Comparison of ENCODE assay signal across 11 mouse cellular contexts in genomic region chr5:110628156-110628555, GRCm38 (mm10). TPM values are rescaled to one million over a fixed set of nuclear protein-coding genes. Genes with fewer than 3 reads are reported as not detected.
A peak's percentile ranks its signal among the peaks of the same experiment; 100 is the strongest.
DNase-seq lines count a peak whose midpoint lies in the region; ATAC-seq lines count a peak whose summit lies in the region.
"Had no signal": no experiment of that assay in that cellular context is flagged by ENCODE, and none has a peak within 500 bp of the region (broad histone marks: within the 10 kb centered on the region; RNA-seq: fewer than 3 reads in every experiment).

No protein-coding gene starts in this region.

- H3K4me1 ChIP-seq in kidney, embryonic 16.5 days (ENCODE audit: insufficient read depth, low read length) = 0 out of 2 replicates have a peak, but pooled peaks cover 5% of the 10 kb centered on the region
- H3K4me1 ChIP-seq in embryonic facial prominence, embryonic 15.5 days = peaks cover 5% of the 10 kb centered on the region; the same call in 1 of the 2 replicates
- no peaks in the 10 kb centered on the region for H3K4me1 ChIP-seq in midbrain, embryonic 16.5 days (ENCODE audit: control insufficient read depth, insufficient read depth, low read length)
- no peaks in the 10 kb centered on the region for H3K4me1 ChIP-seq in intestine, embryonic 15.5 days (replicated peaks)

- 0 out of 2 replicates have a peak, but pooled peaks cover 3% of the 10 kb centered on the region for H3K27me3 ChIP-seq in kidney, embryonic 16.5 days (ENCODE audit: insufficient read depth, low read length)
- H3K27me3 ChIP-seq in embryonic facial prominence, embryonic 15.5 days = 0 out of 2 replicates have a peak, but pooled peaks cover 3% of the 10 kb centered on the region
- no peaks in the 10 kb centered on the region for H3K27me3 ChIP-seq in midbrain, embryonic 16.5 days (ENCODE audit: control insufficient read depth, insufficient read depth, low read depth, low read length)
- peaks cover 7% of the 10 kb centered on the region; the same call in 1 of the 2 replicates for H3K27me3 ChIP-seq in intestine, embryonic 15.5 days (replicated peaks)

- H3K4me2 ChIP-seq in kidney, embryonic 16.5 days (replicated peaks; ENCODE audit: low read depth, low read length) = peak overlapping the region; percentile 26
- H3K4me2 ChIP-seq in embryonic facial prominence, embryonic 15.5 days (replicated peaks) = peak overlapping the region; percentile 22
- no peak overlapping the region for H3K4me2 ChIP-seq in midbrain, embryonic 16.5 days (ENCODE audit: low read length)
- H3K4me2 ChIP-seq in intestine, embryonic 15.5 days (replicated peaks) = no peak overlapping the region

- no peak for ATAC-seq in kidney, embryonic 16.5 days (ENCODE audit: low FRiP score, low TSS enrichment)
- no peak for ATAC-seq in embryonic facial prominence, embryonic 15.5 days (ENCODE audit: insufficient number of reproducible peaks, low FRiP score, low TSS enrichment, low read depth)
- no peak for ATAC-seq in midbrain, embryonic 16.5 days
- no peak for ATAC-seq in intestine, embryonic 15.5 days
- ATAC-seq: Patski had no signal

- H3K9ac ChIP-seq in kidney, embryonic 16.5 days (replicated peaks; ENCODE audit: low read length) = no peak overlapping the region
- no peak overlapping the region for H3K9ac ChIP-seq in embryonic facial prominence, embryonic 15.5 days
- H3K9ac ChIP-seq in midbrain, embryonic 16.5 days (ENCODE audit: low read depth, low read length) = peak overlapping the region; percentile 20; the same call in 1 of the 2 replicates
- no peak overlapping the region for H3K9ac ChIP-seq in intestine, embryonic 15.5 days

- no peaks in the 10 kb centered on the region for H3K36me3 ChIP-seq in kidney, embryonic 16.5 days (ENCODE audit: insufficient read depth, low read length)
- H3K36me3 ChIP-seq in embryonic facial prominence, embryonic 15.5 days = no peaks in the 10 kb centered on the region
- no peaks in the 10 kb centered on the region for H3K36me3 ChIP-seq in midbrain, embryonic 16.5 days (ENCODE audit: control insufficient read depth, insufficient read depth, low read length)
- H3K36me3 ChIP-seq in intestine, embryonic 15.5 days = no peaks in the 10 kb centered on the region

- peak; percentile 33 to 53 for DNase-seq in cerebellum, adult 18-20 months
- DNase-seq in cerebellum, adult 11 months = no peak
- DNase-seq in kidney, postnatal 14 days = no peak
- DNase-seq in spleen, postnatal 10 days (ENCODE audit: low spot score in 2 of 2) = no peak
- DNase-seq: heart, postnatal 14 days had no signal

- H3K4me3 ChIP-seq in kidney, embryonic 16.5 days (ENCODE audit: low read length) = 0 out of 2 replicates have a peak overlapping the region, but pooled peaks have one; percentile 2
- no peak overlapping the region for H3K4me3 ChIP-seq in embryonic facial prominence, embryonic 15.5 days (replicated peaks)
- H3K4me3 ChIP-seq in midbrain, embryonic 16.5 days (ENCODE audit: low read depth, low read length) = no peak overlapping the region
- no peak overlapping the region for H3K4me3 ChIP-seq in intestine, embryonic 15.5 days (replicated peaks)
- H3K4me3 ChIP-seq: erythroblast, embryonic 14.5 days had no signal

- H3K9me3 ChIP-seq in kidney, embryonic 16.5 days (ENCODE audit: low read length) = no peaks in the 10 kb centered on the region
- no peaks in the 10 kb centered on the region for H3K9me3 ChIP-seq in embryonic facial prominence, embryonic 15.5 days (replicated peaks)
- H3K9me3 ChIP-seq in midbrain, embryonic 16.5 days (replicated peaks; ENCODE audit: control insufficient read depth, low read length, poor library complexity, severe bottlenecking) = no peaks in the 10 kb centered on the region
- no peaks in the 10 kb centered on the region for H3K9me3 ChIP-seq in intestine, embryonic 15.5 days

- H3K27ac ChIP-seq in kidney, embryonic 16.5 days (ENCODE audit: low read length) = no peak overlapping the region
- no peak overlapping the region for H3K27ac ChIP-seq in embryonic facial prominence, embryonic 15.5 days (replicated peaks)
- H3K27ac ChIP-seq in midbrain, embryonic 16.5 days (ENCODE audit: low read length) = no peak overlapping the region
- H3K27ac ChIP-seq in intestine, embryonic 15.5 days = no peak overlapping the region

- 14% methylated on average over 19 of the region's 19 CpGs for WGBS in kidney, embryonic 16.5 days
- 26% methylated on average over 19 of the region's 19 CpGs for WGBS in embryonic facial prominence, embryonic 15.5 days
- WGBS in midbrain, embryonic 16.5 days = 22% methylated on average over 18 of the region's 19 CpGs
- WGBS in intestine, embryonic 15.5 days = 18% methylated on average over 19 of the region's 19 CpGs

RNA-seq across cellular contexts. Expression of gene Noc4l, which starts 25.1 kb away (rescaled TPM):
- polyA plus RNA-seq in kidney, embryonic 16.5 days (2015; fragmentation: Nextera tagmentation; extraction: Ambion mirVana) = 58.9 and 65.0 TPM in 2 replicates
- 44.0 and 48.4 TPM in 2 replicates for polyA plus RNA-seq in embryonic facial prominence, embryonic 15.5 days (2015; fragmentation: Nextera tagmentation; extraction: Ambion mirVana)
- polyA plus RNA-seq in midbrain, embryonic 16.5 days (2015; fragmentation: Nextera tagmentation; extraction: Ambion mirVana) = 46.0 and 47.6 TPM in 2 replicates
- polyA plus RNA-seq in intestine, embryonic 15.5 days (2015; fragmentation: Nextera tagmentation; extraction: Ambion mirVana) = 57.0 and 57.3 TPM in 2 replicates

RNA-seq across cellular contexts. Expression of gene Ddx51, which starts 25.1 kb away (rescaled TPM):
- 19.8 and 28.2 TPM in 2 replicates for polyA plus RNA-seq in kidney, embryonic 16.5 days (2015; fragmentation: Nextera tagmentation; extraction: Ambion mirVana)
- polyA plus RNA-seq in embryonic facial prominence, embryonic 15.5 days (2015; fragmentation: Nextera tagmentation; extraction: Ambion mirVana) = 24.6 and 25.6 TPM in 2 replicates
- polyA plus RNA-seq in midbrain, embryonic 16.5 days (2015; fragmentation: Nextera tagmentation; extraction: Ambion mirVana) = 18.0 and 18.1 TPM in 2 replicates
- 23.2 and 26.9 TPM in 2 replicates for polyA plus RNA-seq in intestine, embryonic 15.5 days (2015; fragmentation: Nextera tagmentation; extraction: Ambion mirVana)

Comparison
In these comparisons a context has a peak if more than half of its experiments do, and no peak if none do; other contexts are left out.
1. DNase-seq: peak in cerebellum, adult 18-20 months (2 of 2); none in cerebellum, adult 11 months (single experiment), kidney, postnatal 14 days (single experiment) and spleen, postnatal 10 days (0 of 2).
2. H3K4me2 ChIP-seq: peak in kidney, embryonic 16.5 days (single experiment) and embryonic facial prominence, embryonic 15.5 days (single experiment); none in midbrain, embryonic 16.5 days (single experiment) and intestine, embryonic 15.5 days (single experiment).